Mouse (Mus musculus): ENCODE measurements at regions not wholly inside any gene's neighbourhood (a gene's known extent, or its start where the extent isn't known, plus 50 kb on each side); places are given as distances from the start of the nearest gene placed in this dataset.

- no peak overlapping the region for H3K9ac ChIP-seq (ENCODE audit: control insufficient read depth, low read depth, low read length, poor library complexity, severe bottlenecking)
- H3K4me3 ChIP-seq (ENCODE audit: control insufficient read depth in 1 of 2, insufficient read depth in 1 of 2, low read depth in 2 of 2, low read length in 2 of 2): no peak overlapping the region
- no peak overlapping the region for H3K27ac ChIP-seq (ENCODE audit: control insufficient read depth, low read depth, low read length)
- TF ChIP-seq EP300 (IDR thresholded peaks at IDR 0.05; ENCODE audit: low read depth in 1 of 2, low read length in 2 of 2) (no peak), HCFC1 (IDR thresholded peaks at IDR 0.05; ENCODE audit: low read depth, low read length) (no peak), UBTF (IDR thresholded peaks at IDR 0.05; ENCODE audit: borderline replicate concordance, insufficient read depth, low read depth, low read length) (no peak), ETS1 (IDR thresholded peaks at IDR 0.05; ENCODE audit: low read depth, low read length) (no peak), ZNF384 (IDR thresholded peaks at IDR 0.05; ENCODE audit: low read depth, low read length) (no peak), POLR2AphosphoS2 (IDR thresholded peaks at IDR 0.05; ENCODE audit: low read length) (no peak), TAL1 (IDR thresholded peaks at IDR 0.05; ENCODE audit: low read length) (no peak), NELFE (IDR thresholded peaks at IDR 0.05; ENCODE audit: low read depth, low read length) (no peak), MEF2A (IDR thresholded peaks at IDR 0.05; ENCODE audit: extremely low read depth, insufficient replicate concordance, low read depth, low read length, poor library complexity, severe bottlenecking) (no peak), ELF1 (IDR thresholded peaks at IDR 0.05; ENCODE audit: low read depth, low read length) (no peak), POLR2A (IDR thresholded peaks at IDR 0.05; ENCODE audit: control insufficient read depth in 1 of 2, insufficient read depth in 1 of 2, low read depth in 1 of 2, low read length in 2 of 2, poor library complexity in 1 of 2) (no peak), BHLHE40 (IDR thresholded peaks at IDR 0.05; ENCODE audit: borderline replicate concordance, low read depth, low read length) (no peak), USF1 (IDR thresholded peaks at IDR 0.05; ENCODE audit: low read depth, low read length) (no peak), NRF1 (IDR thresholded peaks at IDR 0.05; ENCODE audit: insufficient read depth, low read depth, low read length, poor library complexity, severe bottlenecking) (no peak), ZKSCAN1 (IDR thresholded peaks at IDR 0.05; ENCODE audit: low read depth, low read length) (no peak), GATA1 (IDR thresholded peaks at IDR 0.05; ENCODE audit: low read depth, low read length) (no peak), SIN3A (IDR thresholded peaks at IDR 0.05; ENCODE audit: low read length) (no peak)
- no peak for DNase-seq (ENCODE audit: low read depth, low spot score)
- H3K27me3 ChIP-seq (ENCODE audit: control insufficient read depth in 1 of 2, insufficient read depth in 2 of 2, low read length in 2 of 2): no peaks in the 10 kb centered on the region
- no peaks in the 10 kb centered on the region for H3K36me3 ChIP-seq (ENCODE audit: control insufficient read depth in 1 of 2, insufficient read depth in 2 of 2, low read length in 2 of 2)
- no peaks in the 10 kb centered on the region for H3K4me1 ChIP-seq (ENCODE audit: control insufficient read depth in 1 of 2, insufficient read depth in 2 of 2, low read length in 2 of 2)
- H3K79me2 ChIP-seq (ENCODE audit: control insufficient read depth, insufficient read depth, low read length, poor library complexity): no peaks in the 10 kb centered on the region
- H3K9me3 ChIP-seq (replicated peaks; ENCODE audit: insufficient read depth, low read length): no peaks in the 10 kb centered on the region
Observed at GRCm38 (mm10) chr16:51617579-51617978, 413.4 kb upstream of the Cblb start.

GRCm38 (mm10) chr16:51646646-51647045, 384.4 kb upstream of the Cblb start:
- no peaks in the 10 kb centered on the region for H3K9me3 ChIP-seq (replicated peaks; ENCODE audit: insufficient read depth, low read length)
- H3K27ac ChIP-seq (ENCODE audit: control insufficient read depth, low read depth, low read length): no peak overlapping the region
- H3K36me3 ChIP-seq (ENCODE audit: control insufficient read depth in 1 of 2, insufficient read depth in 2 of 2, low read length in 2 of 2): no peaks in the 10 kb centered on the region
- H3K9ac ChIP-seq (ENCODE audit: control insufficient read depth, low read depth, low read length, poor library complexity, severe bottlenecking): no peak overlapping the region
- H3K4me1 ChIP-seq (ENCODE audit: control insufficient read depth in 1 of 2, insufficient read depth in 2 of 2, low read length in 2 of 2): no peaks in the 10 kb centered on the region
- no peak overlapping the region for H3K4me3 ChIP-seq (ENCODE audit: control insufficient read depth in 1 of 2, insufficient read depth in 1 of 2, low read depth in 2 of 2, low read length in 2 of 2)
- H3K79me2 ChIP-seq (ENCODE audit: control insufficient read depth, insufficient read depth, low read length, poor library complexity): no peaks in the 10 kb centered on the region
- no peaks in the 10 kb centered on the region for H3K27me3 ChIP-seq (ENCODE audit: control insufficient read depth in 1 of 2, insufficient read depth in 2 of 2, low read length in 2 of 2)
- DNase-seq (ENCODE audit: low read depth, low spot score): no peak
- no peak for TF ChIP-seq MAX (IDR thresholded peaks at IDR 0.05; ENCODE audit: low read length)
- TF ChIP-seq MYB (IDR thresholded peaks at IDR 0.05; ENCODE audit: low read depth, low read length): no peak
- no peak for TF ChIP-seq RCOR1 (IDR thresholded peaks at IDR 0.05; ENCODE audit: low read depth, low read length)
- TF ChIP-seq TAL1 (IDR thresholded peaks at IDR 0.05; ENCODE audit: low read length): no peak
- TF ChIP-seq EP300 (IDR thresholded peaks at IDR 0.05; ENCODE audit: low read depth in 1 of 2, low read length in 2 of 2): no peak
- TF ChIP-seq SMC3 (IDR thresholded peaks at IDR 0.05; ENCODE audit: low read depth, low read length): no peak
- TF ChIP-seq RAD21 (IDR thresholded peaks at IDR 0.05; ENCODE audit: low read depth, low read length): no peak
- TF ChIP-seq NRF1 (IDR thresholded peaks at IDR 0.05; ENCODE audit: insufficient read depth, low read depth, low read length, poor library complexity, severe bottlenecking): no peak
- TF ChIP-seq MAZ (IDR thresholded peaks at IDR 0.05; ENCODE audit: low read depth, low read length): no peak
- TF ChIP-seq ZMIZ1 (IDR thresholded peaks at IDR 0.05; ENCODE audit: low read depth, low read length): no peak
